In genomic region chr2:78794734-78795133, GRCm38 (mm10) we compare ENCODE assay signal across 21 mouse cellular contexts.
"Had no signal": no experiment of that assay in that cellular context is flagged by ENCODE, and none has a peak within 500 bp of the region (broad histone marks: within the 10 kb centered on the region; RNA-seq: fewer than 3 reads in every experiment).

No protein-coding gene starts in this region.

- H3K27me3 ChIP-seq: kidney, embryonic 15.5 days; limb, embryonic 13.5 days; midbrain, embryonic 12.5 days; midbrain, embryonic 15.5 days; neural tube, embryonic 12.5 days; neural tube, embryonic 15.5 days had no signal

- H3K4me3 ChIP-seq: kidney, embryonic 15.5 days; limb, embryonic 10.5 days; limb, embryonic 13.5 days; midbrain, embryonic 12.5 days; midbrain, embryonic 15.5 days; neural tube, embryonic 12.5 days; neural tube, embryonic 15.5 days had no signal

- H3K36me3 ChIP-seq: kidney, embryonic 15.5 days; limb, embryonic 10.5 days; limb, embryonic 13.5 days; midbrain, embryonic 12.5 days; midbrain, embryonic 15.5 days; neural tube, embryonic 12.5 days; neural tube, embryonic 15.5 days had no signal

- H3K27ac ChIP-seq: kidney, embryonic 15.5 days; limb, embryonic 10.5 days; limb, embryonic 13.5 days; macrophage; midbrain, embryonic 12.5 days; midbrain, embryonic 15.5 days; neural tube, embryonic 12.5 days; neural tube, embryonic 15.5 days; stomach, postnatal 0 days had no signal

- H3K9ac ChIP-seq: kidney, embryonic 15.5 days; limb, embryonic 13.5 days; lung, embryonic 14.5 days; midbrain, embryonic 12.5 days; midbrain, embryonic 15.5 days; neural tube, embryonic 12.5 days; neural tube, embryonic 15.5 days had no signal

- DNase-seq: kidney, adult 11 months; kidney, adult 8-10 months; kidney, postnatal 10 days; kidney, postnatal 36 days; lung, embryonic 14.5 days; right cerebral cortex, adult 18-20 months; right cerebral cortex, postnatal 14 days; right cerebral cortex, postnatal 4 days; thymus, adult 2 months; thymus, postnatal 14 days; thymus, postnatal 4 days had no signal

- H3K9me3 ChIP-seq: kidney, embryonic 15.5 days; limb, embryonic 10.5 days; limb, embryonic 13.5 days; midbrain, embryonic 12.5 days; midbrain, embryonic 15.5 days; neural tube, embryonic 12.5 days; neural tube, embryonic 15.5 days had no signal

- H3K4me2 ChIP-seq: kidney, embryonic 15.5 days; limb, embryonic 13.5 days; lung, embryonic 14.5 days; midbrain, embryonic 12.5 days; midbrain, embryonic 15.5 days; neural tube, embryonic 12.5 days; neural tube, embryonic 15.5 days had no signal

- ATAC-seq: lung, postnatal 0 days; midbrain, embryonic 15.5 days had no signal

- H3K4me1 ChIP-seq: kidney, embryonic 15.5 days; limb, embryonic 10.5 days; limb, embryonic 13.5 days; midbrain, embryonic 12.5 days; midbrain, embryonic 15.5 days; neural tube, embryonic 12.5 days; neural tube, embryonic 15.5 days had no signal
